Mouse (Mus musculus): ENCODE results near the gene Kdsr.
"Not testable (repeated sequence)": the region's sequence is repeated elsewhere in the genome, so short reads cannot be mapped to it uniquely, and the experiment has no call there.

The Kdsr gene

DNA sequence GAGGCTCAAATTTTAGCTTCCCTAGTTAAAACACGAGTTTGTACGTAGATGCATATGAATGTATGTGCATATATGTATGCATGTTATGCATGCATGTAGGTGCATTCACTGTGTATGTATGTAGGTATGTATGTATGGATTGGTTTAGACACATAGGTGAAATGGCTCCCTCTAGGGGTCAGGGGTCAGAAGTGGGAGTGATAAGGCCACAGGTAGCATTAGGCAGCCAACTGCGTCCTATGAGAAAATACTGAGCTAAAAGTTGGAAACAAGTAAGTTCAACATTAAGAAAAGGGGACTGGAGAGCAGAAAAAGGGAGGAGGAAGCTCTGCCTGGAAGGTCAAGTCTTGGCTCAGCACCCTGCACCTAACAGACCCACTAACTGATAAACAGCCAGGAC lies 21.4 kb downstream of the Kdsr start:
- no peak for DNase-seq

DNA sequence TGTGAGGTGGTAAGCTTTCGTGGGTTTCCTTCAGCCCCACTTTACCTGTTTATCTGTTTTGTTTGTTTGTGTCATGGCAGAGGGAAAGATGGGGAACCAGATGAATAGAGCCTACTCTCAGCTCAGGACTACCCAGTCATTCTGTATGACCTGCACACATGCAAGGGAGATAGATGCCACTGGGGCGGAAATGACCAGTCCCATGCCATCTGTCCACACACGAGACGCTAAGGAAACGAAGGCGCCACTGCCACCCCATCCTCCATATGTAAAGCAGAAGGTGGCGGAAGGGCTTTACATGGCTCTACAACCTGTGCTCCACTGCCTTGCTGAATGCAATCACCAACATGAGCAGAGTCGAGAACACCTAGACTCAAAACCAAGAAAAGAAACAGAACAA lies 23.3 kb downstream of the Kdsr start:
- DNase-seq: no peak

DNA sequence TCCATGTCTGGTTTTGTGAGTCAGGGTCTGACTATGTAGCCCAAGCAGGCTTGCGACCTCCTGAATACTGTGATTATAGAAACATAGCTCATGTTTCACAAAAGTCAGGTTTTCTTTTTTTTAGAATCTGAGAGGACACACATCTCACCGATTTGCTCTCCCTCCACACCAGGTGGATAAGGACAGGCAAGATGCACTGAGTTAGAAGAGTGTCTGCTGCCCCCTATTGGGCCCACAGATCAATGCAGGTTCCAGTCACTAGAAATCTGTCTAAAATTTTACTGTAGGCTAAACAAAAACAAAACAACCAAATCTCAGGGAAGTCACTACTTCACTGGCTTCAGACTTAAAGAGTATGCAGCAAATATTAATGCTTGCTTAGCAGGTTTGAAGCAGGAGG lies 23.9 kb downstream of the Kdsr start:
- peak; percentile 48 for DNase-seq

DNA sequence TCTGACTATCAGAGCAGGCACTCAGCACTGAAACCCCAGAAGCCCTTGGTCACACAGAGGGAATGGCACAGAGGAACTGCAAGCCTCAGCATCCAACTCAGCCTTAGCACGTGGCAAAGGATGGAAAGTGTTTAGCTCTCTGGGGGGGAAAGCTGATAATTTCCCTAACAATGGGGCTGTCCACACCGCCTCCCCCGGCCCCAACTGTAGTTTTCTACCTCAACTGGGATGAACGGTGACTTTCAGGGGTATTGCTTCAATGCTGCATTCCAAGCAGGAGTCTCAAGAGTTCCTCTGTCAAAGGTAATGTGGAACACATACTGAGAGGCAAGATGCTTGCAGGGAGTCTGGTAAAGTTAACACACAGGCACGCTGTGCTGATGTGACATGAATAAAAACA lies 37.5 kb downstream of the Kdsr start:
- no peak for DNase-seq

DNA sequence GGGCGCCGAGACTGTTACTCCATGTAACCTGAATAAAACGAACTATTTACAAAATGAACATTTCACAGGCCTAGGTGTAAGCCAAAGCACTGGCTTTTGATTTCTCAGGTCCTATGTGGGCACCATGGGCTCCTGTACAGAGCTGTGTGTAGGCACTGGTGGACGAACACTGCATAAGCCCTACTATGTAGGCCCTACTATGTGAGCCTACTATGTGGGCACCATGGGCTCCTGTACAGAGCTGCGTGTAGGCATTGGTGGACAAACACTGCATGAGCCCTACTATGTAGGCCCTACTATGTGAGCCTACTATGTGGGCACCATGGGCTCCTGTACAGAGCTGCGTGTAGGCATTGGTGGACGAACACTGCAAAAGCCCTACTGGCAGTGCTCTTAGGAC lies 41.8 kb downstream of the Kdsr start:
- not testable (repeated sequence) for DNase-seq

DNA sequence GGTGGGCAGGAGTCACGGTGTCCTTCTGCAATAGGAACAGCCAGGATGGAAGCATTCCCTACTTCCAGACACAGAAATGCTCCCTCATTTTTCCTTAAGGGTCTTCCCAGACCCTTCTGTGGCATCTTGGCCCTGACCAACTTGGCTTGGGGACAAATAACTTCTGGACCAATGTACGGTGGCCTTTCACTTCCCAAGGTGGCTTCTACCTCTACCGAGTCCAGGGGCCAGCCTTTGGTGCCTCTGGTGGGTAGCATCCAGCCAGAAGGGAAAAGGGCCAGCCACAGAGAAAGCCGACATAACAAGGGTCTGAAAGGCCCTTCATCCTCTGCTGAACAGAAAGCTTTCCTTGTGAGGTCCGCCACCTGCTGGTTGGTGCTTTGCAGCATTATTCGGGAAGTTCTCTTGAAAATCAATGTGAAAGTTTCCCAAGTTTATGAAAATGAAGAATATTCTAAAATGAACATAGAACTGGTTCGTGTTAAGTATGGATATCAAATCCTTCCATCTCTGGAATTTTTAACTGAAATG lies 42.4 kb downstream of the Kdsr start:
- peak; percentile 86 for DNase-seq

DNA sequence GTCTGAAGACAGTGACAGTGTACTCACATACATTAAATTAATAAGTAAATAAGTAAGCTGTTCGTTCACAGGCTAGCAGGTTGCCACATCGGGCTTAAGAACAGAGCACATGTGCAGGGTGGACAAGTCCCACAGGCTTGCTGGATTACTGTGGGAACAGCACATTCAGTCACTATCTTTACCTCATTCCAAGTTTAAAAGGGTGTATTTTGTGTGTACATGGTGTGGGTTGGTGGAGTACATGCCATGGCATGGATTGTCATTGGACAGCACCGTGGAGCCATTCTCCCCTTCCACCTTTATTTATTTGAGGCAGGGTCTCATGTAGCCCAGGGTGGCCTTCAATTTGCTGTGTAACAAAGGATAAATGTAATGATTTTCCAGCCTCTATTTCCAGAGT lies 43.4 kb downstream of the Kdsr start:
- DNase-seq: no peak

DNA sequence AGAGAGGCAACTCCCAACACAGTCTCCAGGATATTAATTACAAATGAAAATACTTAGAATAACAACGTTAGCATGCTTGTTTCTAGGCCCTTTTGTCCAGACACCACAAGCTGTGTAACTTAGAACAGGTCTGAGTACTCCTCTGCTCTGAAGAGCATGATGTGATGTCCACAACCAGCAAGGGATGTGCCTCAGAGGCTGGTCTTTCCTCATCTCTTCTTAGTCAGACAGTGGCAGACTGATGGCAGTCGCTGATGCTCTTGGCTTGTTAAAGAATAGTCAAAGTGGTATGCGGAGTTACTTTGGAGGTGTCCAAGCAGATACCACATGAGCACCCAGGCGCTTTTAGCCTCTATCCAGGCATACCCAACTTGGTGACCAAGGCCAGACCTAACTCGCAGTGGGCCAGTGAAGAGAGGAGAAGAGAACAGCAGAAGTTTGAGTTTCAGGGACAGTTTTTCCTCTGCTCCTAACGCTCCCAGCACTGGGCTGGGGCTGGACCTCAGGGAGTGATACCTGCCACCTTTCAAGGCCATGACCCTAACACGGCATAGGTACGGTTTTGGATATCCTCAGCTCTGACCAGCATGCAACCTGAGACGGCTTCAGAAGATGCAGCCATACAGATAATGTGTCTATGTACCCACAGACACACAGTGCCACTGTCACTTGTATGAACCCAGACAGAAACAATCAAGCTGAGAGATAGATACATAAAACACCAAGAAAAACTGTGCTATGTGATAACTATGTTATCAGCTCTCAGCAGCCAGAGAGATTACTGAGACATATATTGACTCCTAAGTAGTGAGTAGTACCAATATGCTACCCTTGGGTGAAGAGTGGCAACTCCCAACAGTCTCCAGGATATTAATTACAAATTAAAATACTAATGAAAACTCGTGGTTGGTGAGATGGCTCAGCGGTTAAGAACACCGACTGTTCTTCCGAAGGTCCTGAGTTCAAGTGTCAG lies 44.1 kb downstream of the Kdsr start:
- DNase-seq: no peak

DNA sequence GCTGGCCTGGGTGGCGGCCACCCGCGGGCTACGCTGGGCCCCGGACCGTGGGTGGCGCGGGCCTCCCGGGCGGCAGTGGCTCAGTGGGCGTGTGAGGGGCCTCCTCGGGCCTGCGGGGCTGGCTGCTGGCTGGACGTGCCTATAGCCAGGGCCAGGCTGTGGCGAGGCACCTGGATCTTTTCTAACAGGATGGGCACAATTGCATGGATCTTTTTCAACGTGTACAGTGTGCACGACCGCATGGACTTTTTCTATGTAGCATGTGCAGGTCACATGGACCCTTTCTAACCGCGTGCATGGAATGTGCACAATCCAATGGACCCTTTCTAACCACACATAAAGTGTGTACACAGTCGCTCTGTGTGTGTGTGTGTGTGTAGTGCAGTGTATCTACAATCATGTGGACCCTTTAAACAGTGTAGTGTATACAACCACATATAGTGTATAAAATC lies 45.0 kb downstream of the Kdsr start:
- no peak for DNase-seq

DNA sequence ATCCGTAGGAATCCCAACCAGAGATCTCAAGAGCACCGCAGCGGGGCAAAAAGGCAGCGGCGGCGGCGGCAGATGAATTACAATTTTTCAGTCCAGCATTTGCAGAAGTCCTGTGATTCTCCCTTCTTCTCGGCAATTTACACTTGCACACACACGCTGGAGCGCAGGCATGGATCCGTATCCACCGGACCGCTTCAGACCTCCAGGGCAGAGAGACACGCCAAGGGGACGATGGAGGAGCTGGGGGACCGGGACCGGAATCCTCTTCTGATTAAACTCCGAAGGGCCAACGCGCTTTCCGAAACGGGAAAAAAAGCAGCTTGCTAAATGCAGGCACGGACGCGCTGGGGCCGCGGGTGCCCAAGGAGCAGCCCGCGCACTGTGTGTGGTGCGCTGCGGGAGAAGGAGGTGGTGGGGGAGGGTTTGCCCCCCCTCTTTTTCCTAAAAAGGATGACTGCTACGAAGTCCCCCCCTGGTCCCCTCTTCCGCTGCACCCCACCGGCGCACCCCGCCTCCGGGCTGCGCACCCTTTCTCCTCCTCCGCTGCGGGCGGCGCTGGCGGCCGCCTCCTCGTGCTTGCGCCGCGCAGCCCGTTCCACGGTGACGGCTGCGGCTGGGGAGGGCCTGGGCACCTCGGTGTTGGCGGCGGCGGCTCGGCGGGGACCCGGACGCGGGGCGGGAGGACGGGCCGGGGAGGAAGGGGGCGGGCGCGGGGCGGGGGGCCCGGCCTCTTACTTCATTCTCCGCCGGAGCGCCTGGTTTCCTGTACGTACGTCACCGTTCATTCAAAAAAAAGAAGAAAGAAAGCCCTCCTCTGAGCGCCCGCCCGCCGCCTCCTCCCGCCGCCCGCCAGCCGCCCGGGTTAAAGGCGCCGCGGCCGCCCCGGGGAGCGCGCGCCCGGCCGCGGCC lies 45.7 kb downstream of the Kdsr start, which contains the start of gene Bcl2:
Gene Bcl2 (minus strand): TSS at position 654 of the 909 bp plus-strand sequence.
- DNase-seq: peak; percentile 88

DNA sequence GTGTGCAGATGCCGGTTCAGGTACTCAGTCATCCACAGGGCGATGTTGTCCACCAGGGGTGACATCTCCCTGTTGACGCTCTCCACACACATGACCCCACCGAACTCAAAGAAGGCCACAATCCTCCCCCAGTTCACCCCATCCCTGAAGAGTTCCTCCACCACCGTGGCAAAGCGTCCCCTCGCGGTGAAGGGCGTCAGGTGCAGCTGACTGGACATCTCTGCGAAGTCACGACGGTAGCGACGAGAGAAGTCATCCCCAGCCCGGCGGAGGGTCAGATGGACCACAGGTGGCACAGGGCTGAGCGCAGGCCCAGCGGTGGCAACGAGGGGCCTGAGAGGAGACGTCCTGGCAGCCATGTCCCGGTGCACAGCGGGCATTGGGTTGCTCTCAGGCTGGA lies 47.2 kb downstream of the Kdsr start:
- DNase-seq: peak; percentile 63

DNA sequence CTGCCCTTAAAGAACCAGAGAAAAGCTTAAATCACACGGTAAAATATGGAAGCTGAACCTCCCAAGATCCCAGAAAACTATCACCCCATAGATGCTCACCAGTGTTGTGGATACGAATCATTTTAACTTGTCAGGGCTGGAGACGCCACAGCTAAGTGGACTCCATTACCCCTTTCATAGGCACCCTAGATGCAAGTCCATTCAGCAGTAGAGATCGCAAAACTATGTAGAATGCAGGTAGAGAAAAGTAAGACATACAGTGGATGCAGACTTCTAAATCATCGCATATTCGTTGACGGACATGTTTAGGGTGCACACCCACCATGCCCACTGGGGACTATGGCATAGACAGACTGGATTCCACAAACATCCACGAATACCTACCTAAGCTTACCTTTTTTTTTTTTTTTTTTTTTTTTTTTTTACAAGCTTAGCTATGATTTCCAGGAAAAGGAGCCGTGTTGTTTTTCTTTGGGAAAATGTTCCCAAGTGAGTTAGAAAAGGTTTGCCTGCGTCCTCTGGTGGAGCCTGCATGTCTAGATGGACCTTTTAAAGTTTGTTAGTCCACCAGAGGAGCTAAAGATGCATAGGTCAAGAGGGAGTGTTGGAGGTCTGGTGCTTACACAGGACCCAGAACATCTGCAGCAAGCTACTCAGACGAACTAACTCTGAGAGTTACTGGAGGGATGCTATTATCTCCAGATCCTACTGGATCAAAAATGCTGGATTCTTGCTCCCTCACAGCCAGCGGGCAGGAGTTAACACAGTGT lies 48.0 kb downstream of the Kdsr start:
- peak; percentile 36 for DNase-seq

DNA sequence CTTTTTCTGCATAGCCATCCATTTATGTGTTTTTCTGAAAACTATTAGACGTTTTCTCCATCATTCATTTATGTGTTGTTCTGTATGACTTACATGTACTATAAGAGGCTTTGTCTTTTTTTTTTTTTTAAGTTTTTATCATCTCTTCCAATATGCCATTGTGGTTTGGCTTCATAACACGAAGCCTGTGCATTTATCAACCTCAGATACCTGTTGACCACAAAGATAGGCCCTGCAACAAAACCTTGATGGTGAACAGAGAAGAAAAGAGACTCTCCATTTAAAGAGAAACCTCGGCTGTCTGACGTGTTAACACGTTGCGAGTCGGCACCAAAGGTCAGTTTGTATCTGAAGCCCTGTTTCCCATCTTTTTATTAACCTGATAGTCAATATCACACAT lies 49.3 kb downstream of the Kdsr start:
- no peak for DNase-seq

DNA sequence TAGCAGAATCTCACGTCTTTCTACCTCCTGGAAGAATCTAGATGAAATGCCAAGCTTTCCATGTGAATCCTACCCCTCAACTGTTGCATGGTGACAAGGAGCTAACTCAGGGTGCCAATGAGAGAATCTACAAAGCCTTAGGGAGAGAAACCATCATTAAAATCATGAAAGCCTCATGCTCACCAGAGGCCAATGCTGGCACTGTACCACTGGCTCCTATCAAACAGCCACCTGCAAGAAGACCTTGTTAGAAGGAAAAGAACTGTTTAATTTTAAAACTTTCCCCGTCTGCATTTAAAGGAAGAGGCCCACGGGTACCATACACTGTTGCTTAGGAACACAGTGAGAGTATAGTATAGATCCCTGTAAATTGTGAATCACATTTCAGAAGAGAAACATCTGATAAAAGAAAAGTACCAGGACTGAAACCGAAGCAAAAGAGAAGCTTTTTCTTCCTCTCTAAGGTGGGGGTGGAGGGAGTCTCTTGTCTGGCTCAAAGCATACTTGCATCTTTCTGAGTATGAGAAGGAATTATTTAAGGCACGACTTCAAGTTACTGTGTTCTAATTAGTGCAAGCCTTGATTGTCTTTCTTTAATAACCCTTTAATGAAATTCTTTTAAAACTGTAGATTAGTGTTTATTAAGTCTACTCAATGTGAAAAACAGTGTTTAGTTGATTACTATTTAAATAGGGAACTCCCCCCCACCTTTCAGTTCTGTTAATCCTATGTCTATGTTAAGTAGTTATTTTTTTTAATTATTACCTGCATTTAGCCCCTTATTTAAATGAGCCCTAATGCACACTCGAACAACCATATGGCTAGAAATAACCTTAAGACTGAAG lies 52.3 kb downstream of the Kdsr start:
- no peak for DNase-seq

DNA sequence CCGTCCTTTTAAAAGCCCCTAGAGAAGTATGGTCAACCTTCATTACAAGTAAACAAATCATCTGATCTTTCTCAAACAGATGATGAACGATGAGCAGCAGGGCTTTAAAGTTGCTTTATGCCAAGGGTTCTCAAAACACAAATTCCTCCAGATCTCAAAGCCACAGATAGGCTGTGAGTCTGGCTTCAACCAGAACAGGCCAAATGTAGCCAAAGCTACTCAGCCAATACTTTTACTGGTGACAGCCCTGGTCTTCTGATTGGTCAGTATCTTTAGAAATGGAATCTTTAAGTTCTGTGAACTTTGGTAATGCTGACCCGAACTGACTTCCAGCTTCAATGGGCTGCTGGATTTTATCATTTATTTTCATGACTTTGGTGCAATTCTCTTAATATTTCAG lies 56.3 kb downstream of the Kdsr start:
- DNase-seq: no peak

DNA sequence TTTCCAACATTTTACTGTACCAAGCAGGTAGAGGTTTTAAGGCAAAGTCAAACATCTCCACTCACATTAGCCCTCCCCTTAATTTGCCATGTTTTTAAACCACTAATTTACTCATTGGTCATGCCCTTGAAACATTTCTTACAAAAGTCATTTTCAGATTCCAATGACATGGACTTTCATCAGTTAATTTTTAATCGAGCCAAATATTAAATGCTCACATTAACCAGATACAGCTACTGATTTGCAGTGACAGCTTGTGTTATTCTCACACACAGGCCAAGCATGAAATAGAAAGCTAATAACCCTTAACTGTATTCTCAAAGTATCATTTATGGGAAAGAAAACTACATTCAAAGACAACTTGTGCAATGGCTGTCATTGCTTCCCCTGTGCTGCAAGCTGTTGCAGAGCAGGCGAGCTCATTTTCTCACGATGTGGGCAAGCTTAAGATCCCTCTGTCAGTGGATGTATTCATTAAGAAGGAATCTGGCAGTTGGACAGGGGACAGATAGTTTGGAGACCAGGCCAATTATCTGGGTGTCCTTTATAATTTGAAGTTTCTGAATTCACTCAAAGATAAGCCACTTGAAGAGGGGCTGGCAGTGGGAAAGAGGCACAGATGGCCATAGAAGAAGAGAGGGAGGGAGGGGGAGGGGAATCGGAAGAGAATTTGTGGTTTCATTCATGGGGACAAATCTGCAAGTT lies 56.9 kb downstream of the Kdsr start:
- no peak for DNase-seq

DNA sequence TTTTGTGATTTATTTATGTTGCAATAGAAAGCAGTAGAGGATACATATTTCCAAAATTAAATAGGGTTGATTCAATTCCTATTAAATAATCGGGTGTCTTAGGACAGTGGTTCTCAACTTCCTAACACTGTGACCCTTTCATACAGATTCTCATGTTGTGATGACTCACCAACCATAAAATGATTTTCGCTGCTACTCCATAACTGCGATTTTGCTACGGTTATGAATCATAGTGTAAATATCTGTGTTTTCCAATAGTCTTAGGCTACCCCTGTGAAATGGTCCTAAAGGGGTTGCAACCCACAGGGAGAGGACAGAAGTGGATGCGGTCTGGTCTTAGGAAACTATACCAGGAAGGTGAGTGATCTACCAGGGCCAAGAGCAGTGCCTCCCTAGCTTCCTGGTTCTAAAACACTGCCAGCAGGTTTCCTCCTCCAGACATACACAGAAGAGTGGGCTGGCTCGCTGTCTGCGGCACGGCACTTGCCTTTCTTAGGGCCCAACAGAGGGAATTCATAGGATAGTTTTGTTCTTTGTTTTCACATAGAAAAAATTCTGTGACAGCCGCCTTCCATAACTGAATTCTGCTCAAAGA lies 58.9 kb downstream of the Kdsr start:
- DNase-seq: no peak

DNA sequence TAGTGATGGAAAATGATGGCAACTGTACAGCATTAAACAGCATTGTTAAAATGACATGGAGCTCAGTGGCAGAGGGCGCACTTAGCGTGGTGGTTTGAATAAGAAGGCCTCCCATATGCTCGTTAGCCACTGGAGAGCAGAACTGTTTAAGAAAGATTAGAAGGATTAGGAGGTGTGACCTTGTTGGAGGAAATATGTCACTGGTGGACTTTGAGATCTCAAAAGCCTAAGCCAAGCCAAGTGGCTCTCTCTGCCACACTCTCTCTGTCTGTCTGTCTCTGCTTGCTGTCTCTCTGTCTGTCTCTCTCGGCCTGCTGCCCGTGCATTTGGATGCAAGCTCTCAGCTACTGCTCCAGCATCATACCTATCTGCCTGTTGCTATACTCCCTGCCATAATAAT lies 63.1 kb downstream of the Kdsr start:
- no peak for DNase-seq

DNA sequence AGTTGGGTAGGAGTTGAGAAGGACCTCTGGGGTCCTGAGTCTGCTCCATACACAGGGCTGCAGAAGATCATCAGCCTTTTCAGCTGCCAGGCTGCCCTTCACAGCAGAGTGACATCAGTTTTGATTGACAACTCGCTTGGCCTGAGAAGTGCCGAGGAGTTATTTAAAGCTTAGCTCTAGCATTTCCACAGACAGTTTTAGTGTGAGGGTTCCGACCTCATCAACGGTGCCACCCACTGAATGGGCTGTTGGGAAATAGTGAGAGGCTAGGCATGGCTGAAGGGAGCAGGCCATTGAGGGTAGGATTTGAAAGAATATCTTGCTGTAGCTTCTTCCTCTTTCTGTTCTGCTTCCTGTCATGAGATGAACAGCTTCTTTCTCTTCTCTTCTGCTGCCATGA lies 63.9 kb downstream of the Kdsr start:
- no peak for DNase-seq

DNA sequence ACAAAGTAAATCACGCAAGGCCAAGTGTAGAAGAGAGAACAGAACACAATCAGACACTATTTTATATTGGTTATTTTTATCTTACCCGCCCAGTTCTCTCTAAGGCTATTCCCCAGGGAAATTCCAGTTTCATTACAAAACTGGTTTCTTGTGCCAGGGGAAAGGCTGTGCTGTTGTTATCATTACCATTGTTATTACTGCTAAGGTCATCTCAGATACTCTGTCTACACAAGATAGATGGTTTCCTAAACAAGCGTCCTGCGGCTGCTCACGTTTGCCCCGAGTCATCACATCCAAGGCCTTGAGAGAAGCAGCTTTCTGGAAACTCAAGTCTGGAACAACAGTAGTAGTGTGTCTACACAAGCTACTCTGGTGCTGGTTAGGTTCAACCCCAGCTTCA lies 65.2 kb downstream of the Kdsr start:
- DNase-seq: peak; percentile 48
